16 mouse cellular contexts compared by ENCODE assay signal in the genomic region with DNA sequence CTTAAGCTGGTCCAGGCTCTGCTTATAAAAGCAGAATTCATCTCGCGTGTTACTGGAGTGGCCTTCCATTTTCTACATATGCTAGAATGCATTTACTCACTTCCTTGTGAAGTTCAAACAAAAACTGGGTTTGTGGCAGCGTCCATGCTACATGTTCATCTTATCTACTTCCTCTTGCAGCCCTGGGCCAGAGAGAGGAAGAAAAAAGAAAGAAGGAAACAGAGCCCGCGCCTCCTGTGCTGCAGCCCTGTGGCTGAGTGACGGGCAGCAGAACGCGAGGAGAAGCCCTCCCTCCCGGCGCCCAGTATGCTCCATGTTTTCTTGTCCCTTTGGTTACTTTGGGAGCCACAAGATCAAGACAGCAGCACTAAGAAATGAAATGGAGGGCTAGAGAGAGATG. TPM values are rescaled to one million over a fixed set of nuclear protein-coding genes. Genes with fewer than 3 reads are reported as not detected.
A peak's percentile ranks its signal among the peaks of the same experiment; 100 is the strongest.
DNase-seq lines count a peak whose midpoint lies in the region; ATAC-seq and TF ChIP-seq lines count a peak whose summit lies in the region.
"Had no signal": no experiment of that assay in that cellular context is flagged by ENCODE, and none has a peak within 500 bp of the region (broad histone marks: within the 10 kb centered on the region; RNA-seq: fewer than 3 reads in every experiment).

No protein-coding gene starts in this region.

- TF ChIP-seq POLR2A in bone marrow, adult 2 months (IDR thresholded peaks at IDR 0.05; ENCODE audit: borderline replicate concordance, control insufficient read depth, low read depth, low read length), result no peak

- intact Hi-C loops in gastrocnemius, postnatal 36 days (cut with DNase I), result loop anchor here (10.0 kb wide), 1 partner anchor 835 kb away; a partner anchor contains a TSS

- no peaks in the 10 kb centered on the region for H3K4me1 ChIP-seq in liver, embryonic 12.5 days
- H3K4me1 ChIP-seq in bone marrow, adult 2 months (ENCODE audit: control insufficient read depth, insufficient read depth, low read length), result no peaks in the 10 kb centered on the region
- H3K4me1 ChIP-seq: hindbrain, embryonic 10.5 days; lung, embryonic 15.5 days had no signal

- H3K27me3 ChIP-seq in liver, embryonic 12.5 days (replicated peaks), result no peaks in the 10 kb centered on the region
- H3K27me3 ChIP-seq: CH12.LX; lung, embryonic 15.5 days had no signal

- no peak for TF ChIP-seq CTCF in bone marrow, adult 2 months (IDR thresholded peaks at IDR 0.05; ENCODE audit: control insufficient read depth, insufficient read depth, low read length)

- H3K79me2 ChIP-seq in macrophage (ENCODE audit: inconsistent target), result no peaks in the 10 kb centered on the region

- H3K36me3 ChIP-seq in liver, embryonic 12.5 days, result no peaks in the 10 kb centered on the region
- H3K36me3 ChIP-seq in macrophage (ENCODE audit: inconsistent target), result no peaks in the 10 kb centered on the region
- H3K36me3 ChIP-seq: hindbrain, embryonic 10.5 days; lung, embryonic 15.5 days had no signal

- WGBS in liver, embryonic 12.5 days (ENCODE audit: insufficient replicate concordance), result 25% methylated on average over 10 of the region's 10 CpGs
- 4% methylated on average over 10 of the region's 10 CpGs for WGBS in bone marrow, adult 2 months
- 5% methylated on average over 10 of the region's 10 CpGs for WGBS in macrophage (ENCODE audit: missing documents)

- DNase-seq in liver, result peak; percentile 18
- peak; percentile 25 for DNase-seq in thymus, postnatal 0 days (ENCODE audit: low spot score)
- DNase-seq in gastrocnemius, postnatal 36 days, result no peak
- DNase-seq: adrenal gland, postnatal 36 days; cerebellum, postnatal 25 days; gastrocnemius, postnatal 10 days had no signal

- no peaks in the 10 kb centered on the region for H3K9me3 ChIP-seq in liver, embryonic 12.5 days (replicated peaks)
- H3K9me3 ChIP-seq: hindbrain, embryonic 10.5 days; lung, embryonic 15.5 days had no signal

- no peak overlapping the region for H3K4me2 ChIP-seq in liver, embryonic 12.5 days
- H3K4me2 ChIP-seq: lung, embryonic 15.5 days had no signal

- no peak overlapping the region for H3K4me3 ChIP-seq in liver, embryonic 12.5 days
- H3K4me3 ChIP-seq in bone marrow, adult 2 months (replicated peaks; ENCODE audit: control insufficient read depth, low read depth, low read length), result peak overlapping the region; percentile 24
- H3K4me3 ChIP-seq in macrophage (ENCODE audit: inconsistent target), result no peak overlapping the region
- H3K4me3 ChIP-seq: hindbrain, embryonic 10.5 days; lung, embryonic 15.5 days had no signal

- H3K27ac ChIP-seq in liver, embryonic 12.5 days, result no peak overlapping the region
- peak overlapping the region; percentile 51 for H3K27ac ChIP-seq in bone marrow, adult 2 months (ENCODE audit: control insufficient read depth, insufficient read depth, low read depth, low read length, poor library complexity)
- peak overlapping the region; percentile 19 for H3K27ac ChIP-seq in macrophage
- H3K27ac ChIP-seq: hindbrain, embryonic 10.5 days; kidney, postnatal 0 days; lung, embryonic 15.5 days had no signal

- no peak for ATAC-seq in liver, embryonic 12.5 days
- ATAC-seq in erythroid progenitor cell, adult 5-6 weeks (replicated peaks; ENCODE audit: low FRiP score, poor library complexity, severe bottlenecking), result no peak
- ATAC-seq in CD4-positive, CD25-positive, alpha-beta regulatory T cell, adult 4 months, result no peak
- ATAC-seq: activated CD4-positive, CD25-positive, alpha-beta regulatory T cell, adult 4 months had no signal

- no peak overlapping the region for H3K9ac ChIP-seq in liver, embryonic 12.5 days
- H3K9ac ChIP-seq: lung, embryonic 15.5 days had no signal

RNA-seq across cellular contexts. Expression of a gene that starts 7.9 kb away (rescaled TPM):
- 1.6 and 2.1 TPM in 2 replicates for polyA plus RNA-seq in liver, embryonic 12.5 days (2016; fragmentation: Nextera tagmentation; extraction: Ambion mirVana)
- polyA plus RNA-seq in bone marrow, adult 2 months (2011; ENCODE audit: insufficient read depth, insufficient read length, low replicate concordance, missing spikeins), result not detected in 2 replicates
- total RNA-seq in macrophage (2018; cell fraction: chromatin; rRNA removed), result 1 to 10 TPM in 2 of 26 experiments, under 1 TPM in 4, not detected in 20; 0.45 to 1.1 (median 0.81) TPM
- total RNA-seq in macrophage (2018; cell fraction: cytosol; rRNA removed), result 1 to 10 TPM in 25 of 26 experiments, under 1 TPM in 1; 0.85 to 3.5 (median 1.9) TPM
- total RNA-seq in macrophage (2018; cell fraction: nucleus; rRNA removed), result 1 to 10 TPM in 12 of 26 experiments, under 1 TPM in 8, not detected in 6; 0.35 to 4.2 (median 1.1) TPM
- polyA plus RNA-seq in macrophage (2018), result 1.8 to 3.6 TPM (median 3.1 TPM) in 3 replicates
- polyA plus RNA-seq in thymus, postnatal 0 days (2015; fragmentation: Nextera tagmentation; extraction: Ambion mirVana), result 6.2 and 7.3 TPM in 2 replicates
- total RNA-seq in erythroid progenitor cell, adult 5-6 weeks (2015; ENCODE audit: low replicate concordance), result 3.8 TPM in 1 of 2 replicates, not detected in the other
- not detected in 2 replicates for total RNA-seq in erythroid progenitor cell, adult 5-6 weeks (2017; ENCODE audit: low replicate concordance)
- total RNA-seq in gastrocnemius, postnatal 36 days (2021), result under 1 TPM in 1 of 2 experiments, not detected in 1; 0.32 TPM
- polyA plus RNA-seq in CD4-positive, CD25-positive, alpha-beta regulatory T cell, adult 4 months (2017; shearing (Covaris generic)), result 1 to 10 TPM; 4.6 to 5.5 TPM

RNA-seq across cellular contexts. Expression of a gene that starts 8.0 kb away (rescaled TPM):
- polyA plus RNA-seq in liver, embryonic 12.5 days (2016; fragmentation: Nextera tagmentation; extraction: Ambion mirVana), result 17.4 and 17.7 TPM in 2 replicates
- 0.95 and 13.4 TPM in 2 replicates for polyA plus RNA-seq in bone marrow, adult 2 months (2011; ENCODE audit: insufficient read depth, insufficient read length, low replicate concordance, missing spikeins)
- total RNA-seq in macrophage (2018; cell fraction: chromatin; rRNA removed), result 10 to 100 TPM in 25 of 26 experiments, 1 to 10 TPM in 1; 10.0 to 35.3 (median 18.0) TPM
- 1 to 10 TPM; 3.6 to 7.4 (median 5.8) TPM for total RNA-seq in macrophage (2018; cell fraction: cytosol; rRNA removed)
- 10 to 100 TPM in 19 of 26 experiments, 1 to 10 TPM in 7; 6.2 to 19.1 (median 11.5) TPM for total RNA-seq in macrophage (2018; cell fraction: nucleus; rRNA removed)
- 4.3 to 8.6 TPM (median 6.5 TPM) in 3 replicates for polyA plus RNA-seq in macrophage (2018)
- polyA plus RNA-seq in thymus, postnatal 0 days (2015; fragmentation: Nextera tagmentation; extraction: Ambion mirVana), result 20.7 and 23.0 TPM in 2 replicates
- 5.0 and 9.0 TPM in 2 replicates for total RNA-seq in erythroid progenitor cell, adult 5-6 weeks (2015; ENCODE audit: low replicate concordance)
- 1.5 and 2.9 TPM in 2 replicates for total RNA-seq in erythroid progenitor cell, adult 5-6 weeks (2017; ENCODE audit: low replicate concordance)
- total RNA-seq in gastrocnemius, postnatal 36 days (2021), result 1 to 10 TPM; 3.3 to 4.1 TPM
- 10 to 100 TPM; 17.0 to 24.9 TPM for polyA plus RNA-seq in CD4-positive, CD25-positive, alpha-beta regulatory T cell, adult 4 months (2017; shearing (Covaris generic))

Comparison
In these comparisons a context has a peak if more than half of its experiments do, and no peak if none do; other contexts are left out.
1. DNase-seq: peak in liver (single experiment) and thymus, postnatal 0 days (single experiment); none in gastrocnemius, postnatal 36 days (0 of 2).